Mouse (Mus musculus): ENCODE data around the gene Rbm4b.
A peak's percentile ranks its signal among the peaks of the same experiment; 100 is the strongest.

The Rbm4b gene

DNA sequence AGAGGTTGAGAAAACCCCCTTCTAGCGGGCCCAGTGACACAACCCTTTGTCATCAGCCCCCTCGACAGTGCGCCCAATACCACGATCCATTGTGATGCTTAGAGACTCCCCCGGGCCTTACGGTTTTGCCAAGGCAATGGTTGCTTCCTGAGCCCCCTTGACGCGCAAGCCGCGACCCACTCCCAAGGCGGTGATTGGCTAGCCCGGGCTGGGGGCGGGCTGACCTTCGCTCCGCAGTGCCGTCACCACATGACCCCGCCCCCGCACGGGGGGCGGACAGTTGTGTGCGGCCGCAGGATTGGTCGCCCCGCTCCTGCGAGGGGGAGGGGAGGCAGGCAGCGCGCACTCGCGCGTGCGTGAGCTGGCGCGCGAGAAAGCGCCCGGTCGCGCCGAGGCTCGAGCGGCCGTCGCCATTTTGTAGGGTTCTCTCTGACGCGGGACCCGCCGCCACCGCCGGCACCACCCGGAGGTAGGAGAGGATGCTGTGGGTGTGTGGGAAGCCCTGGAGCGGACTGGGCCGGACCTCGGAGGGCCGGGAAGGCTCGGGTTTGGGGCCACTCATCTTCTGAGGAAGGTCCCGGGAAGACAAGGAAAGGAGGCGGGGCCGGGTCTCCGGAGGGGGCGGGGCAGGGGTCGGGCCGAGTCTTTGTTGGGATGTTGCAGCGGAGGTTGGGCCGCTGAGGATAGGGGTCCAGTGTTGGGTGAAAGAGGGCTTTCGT is at the start of gene Rbm4b:
Gene Rbm4b (plus strand): TSS at position 305 of the 719 bp plus-strand sequence.
- DNase-seq (ENCODE audit: low spot score) = peak; percentile 98

DNA sequence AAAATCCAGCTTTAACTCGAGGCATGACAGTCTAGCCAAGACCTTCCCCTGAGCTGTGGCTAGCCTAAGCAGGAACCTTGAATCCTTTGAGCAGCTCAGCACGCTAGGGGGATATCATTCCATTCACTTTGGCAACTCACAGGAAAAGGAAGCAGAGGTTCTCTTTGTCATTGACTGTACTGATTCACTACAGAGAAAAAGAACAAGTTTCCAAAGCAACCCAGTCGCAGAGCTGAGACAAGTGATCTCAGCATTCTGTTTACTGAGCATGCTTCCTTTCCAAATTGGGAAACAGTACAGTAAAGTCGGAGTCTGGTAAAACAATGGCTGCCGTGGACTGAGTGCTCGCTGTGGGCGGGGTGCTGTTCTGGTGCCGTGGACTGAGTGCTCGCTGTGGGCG is 47.5 kb upstream of the Rbm4b start:
- DNase-seq (ENCODE audit: low spot score) = no peak

DNA sequence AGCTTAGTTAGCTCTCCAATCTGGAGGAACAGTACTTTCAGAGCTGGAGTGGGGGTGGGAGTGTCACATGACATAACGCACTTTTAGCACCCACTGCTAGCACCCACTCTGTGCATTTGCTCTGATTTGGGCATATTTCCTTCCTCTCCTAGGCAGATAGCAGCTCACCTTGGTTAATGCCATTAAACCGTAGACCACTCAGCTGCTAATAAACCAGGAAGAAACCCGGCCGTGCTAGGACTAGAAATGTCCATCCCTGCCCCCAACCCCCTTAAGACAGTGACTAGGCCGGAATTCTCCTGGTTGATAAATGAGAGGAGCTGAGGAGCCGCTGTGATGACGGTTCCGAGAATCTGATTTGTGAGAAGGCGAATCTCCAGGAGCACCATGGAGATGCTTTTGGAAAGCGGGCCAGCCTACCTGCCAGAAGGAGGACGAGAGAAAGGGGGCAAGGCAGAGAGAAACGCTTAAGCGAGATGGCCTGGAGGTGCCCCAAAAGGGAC is 45.1 kb upstream of the Rbm4b start, which contains the start of gene Sptbn2:
Gene Sptbn2 (plus strand): TSS at position 70 of the 503 bp plus-strand sequence.
- peak; percentile 83 for DNase-seq (ENCODE audit: low spot score)

DNA sequence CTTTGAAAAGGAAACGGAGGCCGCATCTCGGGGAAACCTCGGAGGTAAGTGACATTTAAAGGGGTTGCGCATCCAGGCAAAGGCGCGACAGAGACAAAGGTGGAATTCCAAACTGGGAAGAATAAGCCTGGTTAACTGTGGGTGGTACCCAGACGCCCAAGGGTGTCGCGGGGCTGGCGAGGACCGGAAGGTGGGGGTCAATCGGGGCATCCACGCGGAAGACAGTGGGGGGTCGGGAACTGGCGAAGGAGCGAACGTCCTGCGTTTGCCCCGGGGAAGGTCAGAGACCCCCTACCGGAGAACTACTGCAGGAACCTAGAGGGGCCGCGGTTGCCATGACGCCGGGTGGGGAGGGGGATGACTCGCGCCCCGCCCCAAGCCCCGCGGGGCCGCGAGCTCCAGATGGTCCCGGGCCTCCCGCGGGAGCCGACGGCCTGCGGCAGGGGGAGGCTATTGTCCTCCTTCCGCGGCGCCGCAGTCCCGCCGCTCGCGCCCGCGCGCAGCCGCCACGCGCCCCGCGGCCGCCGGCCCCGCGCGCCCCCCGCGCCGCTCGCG is 44.6 kb upstream of the Rbm4b start:
- DNase-seq (ENCODE audit: low spot score) = no peak

DNA sequence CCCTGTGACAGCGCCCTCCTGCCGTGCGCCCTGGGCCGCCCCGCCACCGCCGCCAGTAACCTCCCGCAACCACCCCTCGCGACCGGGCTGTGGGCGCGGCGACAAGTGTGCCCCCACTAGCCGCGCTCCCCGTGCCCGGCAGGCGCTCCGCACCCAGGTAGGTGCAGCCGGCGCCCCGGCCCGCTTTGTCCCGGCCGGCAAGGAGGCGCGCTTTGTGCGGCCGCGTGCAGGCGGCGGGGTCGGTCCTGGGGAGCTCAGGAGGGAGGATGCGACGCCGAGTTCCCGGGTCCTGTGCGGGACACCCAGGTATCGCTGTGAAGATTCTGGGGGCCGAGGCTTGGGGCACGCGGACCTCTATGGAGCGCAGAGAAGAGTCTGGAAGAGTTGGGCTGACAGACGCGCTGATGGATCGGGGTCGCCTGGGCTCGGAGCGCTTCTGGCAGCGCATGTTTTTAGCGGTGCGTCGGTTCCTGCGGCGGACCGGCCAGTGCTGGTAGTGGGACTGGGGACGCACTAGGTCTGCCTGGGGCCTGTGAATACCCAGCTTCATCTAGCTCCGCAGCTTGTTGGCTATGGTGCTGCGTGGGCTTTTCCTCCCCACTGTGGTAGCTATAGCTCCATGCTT is 44.0 kb upstream of the Rbm4b start:
- DNase-seq (ENCODE audit: low spot score) = no peak

DNA sequence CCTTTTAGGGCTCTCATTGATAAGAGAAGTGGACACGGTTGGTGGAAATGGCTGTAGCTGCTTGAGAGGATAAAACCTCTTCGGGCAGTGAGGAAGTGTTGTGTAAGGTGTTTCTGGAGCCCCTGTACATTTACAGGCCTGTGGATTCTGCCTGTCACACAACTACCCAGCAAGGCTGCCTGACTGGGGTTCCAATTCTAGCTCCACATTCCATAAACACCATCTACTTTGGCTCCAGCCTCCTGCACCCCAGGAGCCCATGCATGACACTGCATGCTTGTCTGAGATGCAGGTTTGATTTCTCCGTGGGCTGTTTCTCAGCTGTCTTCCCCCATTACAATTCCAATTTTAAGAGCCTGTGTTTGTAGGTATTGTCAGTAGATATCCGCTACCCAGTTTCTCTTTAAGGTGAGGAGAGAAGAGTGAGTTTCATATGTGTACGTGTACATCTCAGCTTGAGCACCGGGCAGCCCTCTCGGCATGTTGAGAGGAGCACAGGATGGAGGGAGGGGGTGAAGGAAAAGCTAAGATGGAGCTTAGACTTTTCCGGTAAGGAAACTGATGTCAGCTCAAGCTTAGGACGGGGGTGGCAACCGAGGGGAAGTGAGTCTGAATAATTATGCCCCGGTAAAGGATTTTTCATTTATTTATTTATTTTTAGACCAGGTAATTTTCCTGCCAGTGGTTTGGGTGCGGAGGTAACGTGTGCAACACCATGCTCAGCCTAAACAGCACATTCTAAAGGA is 43.3 kb upstream of the Rbm4b start:
- no peak for DNase-seq (ENCODE audit: low spot score)

DNA sequence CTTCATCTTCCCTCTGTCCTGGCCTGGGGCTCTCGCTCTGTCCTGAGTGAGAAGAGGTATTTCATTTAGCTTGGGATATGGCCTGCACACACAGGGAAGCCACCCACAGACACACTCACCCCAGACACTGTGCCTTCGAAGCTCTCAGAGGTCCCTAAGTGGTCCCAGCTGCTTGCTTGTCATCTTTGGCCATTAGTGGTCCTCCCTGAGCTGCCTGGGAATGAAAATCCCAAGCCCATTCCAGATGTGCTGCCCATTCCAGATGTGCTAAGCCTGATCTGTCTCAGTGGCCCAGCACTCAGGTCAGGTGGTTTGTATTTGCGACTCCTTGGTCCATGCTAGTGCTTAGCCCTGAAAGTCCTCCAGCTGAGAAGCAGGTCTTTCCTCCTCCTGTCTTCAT is 42.4 kb upstream of the Rbm4b start:
- DNase-seq (ENCODE audit: low spot score) = no peak

DNA sequence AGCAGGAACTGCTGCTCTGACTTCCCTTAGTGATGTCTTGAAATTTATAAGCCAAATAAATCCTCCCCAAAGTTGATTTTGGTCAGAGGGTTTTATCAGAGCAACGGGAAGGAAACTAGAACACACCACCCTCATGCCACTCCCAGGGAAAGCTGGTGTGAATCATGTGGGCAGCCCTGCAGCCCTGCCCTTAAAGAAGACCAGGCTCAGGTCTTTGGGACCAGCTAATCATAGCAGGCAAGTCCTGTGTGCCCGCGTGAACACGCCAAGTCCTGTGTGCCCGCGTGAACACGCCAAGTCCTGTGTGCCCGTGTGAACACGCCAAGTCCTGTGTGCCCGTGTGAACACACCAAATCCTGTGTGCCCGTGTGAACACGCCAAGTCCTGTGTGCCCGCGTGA is 39.5 kb upstream of the Rbm4b start:
- no peak for DNase-seq (ENCODE audit: low spot score)

DNA sequence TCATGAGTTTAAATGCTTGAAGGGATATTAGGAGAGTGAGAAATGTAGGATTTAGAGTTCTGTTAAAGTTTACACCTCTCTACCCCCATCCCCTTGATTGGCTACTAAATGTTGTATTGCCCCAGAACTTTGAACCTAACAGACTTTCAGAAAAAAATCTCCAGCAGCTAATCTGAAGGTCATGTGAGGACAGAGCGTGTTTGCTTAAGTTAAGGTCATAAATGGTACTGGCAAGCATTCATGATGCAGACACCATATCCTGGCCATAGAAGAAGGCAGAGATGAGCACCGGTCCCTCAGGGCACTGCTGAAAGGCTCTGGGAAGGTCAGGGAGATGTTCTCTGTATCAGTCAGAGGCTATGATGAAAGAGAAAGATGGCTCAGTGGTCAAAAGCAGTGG is 39.0 kb upstream of the Rbm4b start:
- DNase-seq (ENCODE audit: low spot score) = no peak

DNA sequence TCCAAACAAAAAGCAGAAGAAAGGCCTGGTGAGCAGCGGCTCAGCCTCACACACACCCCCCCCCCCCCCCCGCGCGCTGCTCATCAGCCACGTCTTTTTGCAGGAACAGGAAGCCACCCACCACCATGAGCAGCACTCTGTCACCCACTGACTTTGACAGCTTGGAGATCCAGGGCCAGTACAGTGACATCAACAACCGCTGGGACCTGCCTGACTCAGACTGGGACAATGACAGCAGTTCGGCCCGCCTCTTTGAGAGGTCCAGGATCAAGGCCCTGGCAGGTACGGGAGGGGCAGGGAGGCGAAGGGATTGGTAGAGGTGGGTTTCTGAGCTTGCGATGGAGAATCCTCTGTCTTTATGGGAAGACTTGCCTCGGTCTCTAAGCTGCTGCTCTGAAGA is 37.6 kb upstream of the Rbm4b start:
- DNase-seq (ENCODE audit: low spot score) = no peak

DNA sequence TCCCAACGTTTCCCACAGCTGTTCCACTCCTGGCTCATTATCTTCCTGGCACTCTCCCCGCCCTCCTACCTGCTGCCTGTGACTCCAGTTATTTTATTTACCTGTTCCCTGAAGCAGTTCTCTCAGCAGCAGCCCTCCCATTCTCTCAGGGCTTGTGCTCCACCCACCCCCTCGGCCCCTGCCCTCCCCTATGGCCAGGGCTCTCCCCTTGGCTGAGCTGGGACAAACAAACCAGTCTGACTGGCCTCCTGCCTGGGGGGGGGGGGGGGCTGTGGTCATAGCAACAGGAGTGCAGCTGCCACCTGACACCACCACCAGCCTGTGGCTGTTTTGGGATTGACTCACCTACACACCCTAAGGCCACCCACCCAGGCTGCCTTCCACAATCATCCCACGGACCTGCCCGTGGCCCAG is 36.9 kb upstream of the Rbm4b start:
- no peak for DNase-seq (ENCODE audit: low spot score)

DNA sequence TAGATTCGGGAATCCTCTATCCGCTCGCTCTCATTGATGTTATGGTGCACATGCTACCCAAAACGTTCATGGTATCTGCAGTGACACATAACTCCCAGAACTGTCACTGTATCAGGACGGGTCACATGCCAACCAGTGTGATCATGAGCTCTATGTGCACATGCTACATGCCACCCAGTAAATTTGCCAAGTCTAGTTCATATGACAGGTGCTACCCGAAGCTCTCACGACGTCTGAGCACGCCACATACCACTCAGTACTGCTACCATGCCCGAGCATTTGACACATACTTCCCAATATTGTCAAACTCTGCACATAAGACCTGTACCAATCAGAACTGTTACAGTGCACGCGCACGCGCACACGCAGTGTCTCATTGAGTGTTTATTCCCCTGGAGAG is 36.2 kb upstream of the Rbm4b start:
- no peak for DNase-seq (ENCODE audit: low spot score)

DNA sequence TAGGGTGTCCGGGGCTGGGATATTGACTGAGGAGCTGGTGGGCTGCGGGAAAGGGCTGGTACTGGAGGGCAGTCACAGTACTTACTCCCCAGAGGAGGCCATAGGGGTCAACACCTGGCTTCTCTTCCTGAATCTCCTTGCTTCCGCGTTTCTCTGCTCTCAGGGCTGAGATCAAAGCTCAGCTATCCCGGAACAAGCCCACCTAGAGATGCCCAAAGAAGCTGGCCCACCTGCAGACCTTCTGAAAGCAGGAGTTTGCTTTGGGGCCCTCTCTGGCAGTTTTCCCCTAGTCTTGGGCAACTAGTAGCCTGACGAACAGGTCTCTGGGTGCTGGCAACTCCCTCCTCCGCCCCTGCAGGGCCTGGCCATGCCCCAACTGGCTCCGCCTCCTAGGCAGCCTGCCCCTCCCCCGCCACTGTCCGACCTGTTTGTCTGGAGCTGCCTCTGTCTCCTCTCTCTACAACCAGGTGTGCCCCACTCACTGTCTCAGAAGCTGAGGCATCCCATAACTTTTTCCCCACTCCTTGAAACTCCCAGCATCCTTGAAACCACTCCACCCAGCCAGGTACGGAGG is 35.5 kb upstream of the Rbm4b start:
- no peak for DNase-seq (ENCODE audit: low spot score)

DNA sequence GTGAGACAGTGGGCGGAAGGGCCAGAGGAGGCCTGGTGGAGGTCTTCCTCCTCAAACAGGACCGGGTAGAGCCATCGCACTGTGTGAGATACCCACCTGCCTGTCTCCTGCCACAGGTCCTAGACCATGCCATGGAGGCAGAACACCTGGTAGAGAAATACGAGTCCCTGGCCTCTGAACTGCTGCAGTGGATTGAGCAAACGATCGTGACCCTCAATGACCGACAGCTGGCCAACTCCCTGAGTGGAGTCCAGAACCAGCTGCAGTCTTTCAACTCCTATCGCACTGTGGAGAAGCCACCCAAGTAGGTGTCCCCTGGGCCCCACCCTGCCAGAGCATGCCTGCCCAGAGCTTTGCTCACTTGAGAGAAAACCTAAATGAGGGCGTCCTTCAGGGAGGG is 27.1 kb upstream of the Rbm4b start:
- DNase-seq (ENCODE audit: low spot score) = no peak

DNA sequence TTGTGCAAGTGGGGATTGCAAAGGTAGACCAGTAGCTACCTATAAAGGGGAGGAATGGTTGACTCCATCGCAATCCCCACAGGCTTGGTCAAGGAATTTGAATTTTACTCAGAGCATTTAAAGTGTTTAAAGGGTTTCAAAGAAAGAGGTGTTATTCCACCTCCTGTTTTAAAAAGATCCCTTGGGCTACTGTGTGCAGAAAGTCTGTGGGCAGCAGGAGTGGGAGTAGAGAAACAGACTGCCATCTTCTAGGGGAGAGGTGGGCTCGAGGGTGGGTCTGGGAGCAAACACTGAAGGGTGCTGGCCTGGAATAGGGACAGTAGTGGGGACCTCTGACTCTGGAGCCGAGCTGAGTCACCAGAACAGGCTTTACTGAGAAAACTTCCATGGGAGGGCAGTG is 23.2 kb upstream of the Rbm4b start:
- no peak for DNase-seq (ENCODE audit: low spot score)

DNA sequence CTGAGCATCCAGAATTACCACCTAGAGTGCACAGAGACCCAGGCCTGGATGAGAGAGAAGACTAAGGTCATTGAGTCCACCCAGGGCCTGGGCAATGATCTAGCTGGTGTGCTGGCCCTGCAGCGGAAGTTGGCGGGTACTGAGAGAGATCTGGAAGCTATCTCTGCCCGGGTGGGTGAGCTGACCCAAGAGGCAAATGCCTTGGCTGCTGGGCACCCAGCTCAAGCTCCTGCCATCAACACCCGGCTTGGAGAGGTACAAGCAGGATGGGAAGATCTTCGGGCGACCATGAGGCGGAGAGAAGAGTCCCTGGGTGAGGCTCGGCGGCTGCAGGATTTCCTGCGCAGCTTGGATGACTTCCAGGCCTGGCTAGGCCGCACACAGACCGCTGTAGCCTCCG is 18.4 kb upstream of the Rbm4b start:
- no peak for DNase-seq (ENCODE audit: low spot score)

DNA sequence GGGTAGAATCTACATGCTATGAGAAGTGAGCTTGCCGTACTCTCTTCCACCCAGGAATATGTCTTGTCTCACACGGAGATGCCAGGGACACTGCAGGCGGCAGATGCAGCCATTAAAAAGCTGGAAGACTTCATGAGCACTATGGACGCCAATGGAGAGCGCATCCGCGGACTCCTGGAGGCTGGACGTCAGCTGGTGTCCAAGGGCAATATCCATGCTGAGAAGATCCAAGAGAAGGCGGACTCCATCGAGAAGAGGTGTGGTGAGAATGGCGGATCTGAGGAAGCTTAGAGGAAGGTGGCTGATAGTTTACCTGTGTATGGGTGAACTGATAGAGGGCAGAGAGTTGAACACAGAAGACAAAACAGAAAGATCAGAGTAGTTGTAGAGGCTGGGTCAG is 17.2 kb upstream of the Rbm4b start:
- no peak for DNase-seq (ENCODE audit: low spot score)

DNA sequence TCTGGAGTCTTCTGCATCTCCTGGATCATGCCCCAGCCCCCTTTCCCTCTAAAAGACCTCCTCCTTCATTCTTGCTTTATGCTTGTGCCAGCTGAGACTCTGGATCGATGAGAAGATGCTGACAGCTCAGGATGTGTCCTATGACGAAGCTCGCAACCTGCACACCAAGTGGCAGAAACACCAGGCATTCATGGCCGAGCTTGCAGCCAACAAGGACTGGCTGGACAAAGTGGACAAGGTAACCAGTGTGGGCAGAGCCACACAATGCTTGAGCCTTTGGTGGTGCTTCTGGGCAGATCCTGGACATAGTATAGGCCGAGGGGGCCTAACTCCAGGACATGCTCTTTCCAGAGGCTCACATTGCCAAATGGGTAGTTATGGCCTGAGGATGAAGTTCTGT is 16.5 kb upstream of the Rbm4b start:
- no peak for DNase-seq (ENCODE audit: low spot score)

DNA sequence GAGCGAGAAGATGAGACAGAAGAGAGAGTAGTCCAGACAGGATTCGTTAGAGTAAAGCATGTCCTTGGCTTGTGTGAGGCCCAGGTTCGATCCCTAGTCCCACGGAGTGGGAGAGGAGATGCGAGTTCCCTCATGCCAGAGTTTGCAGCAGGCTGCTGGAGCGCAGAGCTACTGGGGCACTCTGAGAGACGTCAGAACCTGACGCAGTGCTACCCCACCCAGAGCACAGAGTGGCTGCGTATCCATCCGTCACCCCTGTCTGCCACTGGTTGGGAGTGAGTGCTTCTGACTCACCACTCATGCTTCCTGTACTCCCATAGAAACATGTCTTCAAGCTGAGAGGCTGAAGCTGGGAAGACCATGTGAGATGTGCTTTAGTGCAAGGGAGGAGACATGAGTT is 14.8 kb upstream of the Rbm4b start:
- DNase-seq (ENCODE audit: low spot score) = no peak

DNA sequence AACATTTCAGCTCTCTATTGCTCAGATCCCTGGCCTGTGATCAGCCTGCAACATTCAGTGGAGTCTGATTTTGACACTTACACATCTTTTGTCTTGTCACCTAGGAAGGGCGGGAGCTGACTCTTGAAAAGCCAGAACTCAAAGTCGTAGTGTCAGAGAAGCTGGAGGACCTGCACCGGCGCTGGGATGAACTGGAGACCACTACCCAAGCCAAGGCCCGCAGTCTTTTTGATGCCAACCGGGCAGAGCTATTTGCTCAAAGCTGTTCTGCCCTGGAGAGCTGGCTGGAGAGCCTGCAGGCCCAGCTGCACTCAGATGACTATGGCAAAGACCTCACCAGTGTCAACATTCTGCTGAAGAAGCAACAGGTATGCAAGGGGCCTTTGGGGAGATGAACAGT is 14.1 kb upstream of the Rbm4b start:
- DNase-seq (ENCODE audit: low spot score) = no peak

DNA sequence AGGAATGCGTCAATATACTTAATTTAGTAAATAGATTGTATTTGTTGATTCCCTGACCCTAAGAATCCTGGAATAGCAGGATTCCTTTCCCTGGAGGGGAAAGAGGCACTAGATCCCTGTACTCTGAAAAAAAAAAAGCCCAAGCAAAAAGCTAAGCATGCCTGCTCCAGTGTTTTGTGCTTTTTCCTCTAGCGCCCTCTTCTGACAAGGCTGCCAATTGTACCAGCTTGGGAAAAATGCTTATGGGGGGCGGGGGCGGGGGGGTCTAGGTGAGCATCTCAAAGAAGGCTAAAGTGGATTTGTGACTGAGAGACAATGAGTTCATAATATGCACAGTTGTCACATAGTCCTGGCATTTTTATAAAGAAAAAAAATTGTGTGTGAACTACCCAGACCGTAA is 12.8 kb upstream of the Rbm4b start:
- DNase-seq (ENCODE audit: low spot score) = no peak

DNA sequence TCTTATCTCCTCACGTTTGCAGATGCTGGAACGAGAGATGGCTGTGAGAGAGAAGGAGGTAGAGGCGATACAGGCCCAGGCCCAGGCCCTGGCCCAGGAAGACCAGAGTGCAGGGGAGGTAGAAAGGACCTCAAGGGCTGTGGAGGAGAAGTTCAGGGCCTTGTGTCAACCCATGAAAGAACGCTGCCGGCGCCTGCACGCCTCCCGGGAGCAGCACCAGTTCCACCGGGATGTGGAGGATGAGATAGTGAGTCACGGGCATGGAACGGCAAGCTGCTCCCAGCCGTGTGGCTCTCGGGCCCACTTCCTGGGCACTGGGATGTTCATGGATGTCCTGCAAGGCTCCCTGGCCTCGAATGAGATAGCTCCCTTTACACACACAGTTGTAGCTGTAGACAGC is 12.3 kb upstream of the Rbm4b start:
- no peak for DNase-seq (ENCODE audit: low spot score)
